Mouse (Mus musculus) liver, adult 2 months (tissue): ENCODE data around the gene Parp16. TPM values are rescaled to one million over a fixed set of nuclear protein-coding genes. Genes with fewer than 3 reads are reported as not detected.
"Not testable (repeated sequence)": the region's sequence is repeated elsewhere in the genome, so short reads cannot be mapped to it uniquely, and the experiment has no call there.

Experiments
- DNase-seq: peaks from one replicate; pipeline ENCODE4 v3.0.0-alpha.2; 2011; ENCODE audit warnings: low read depth, low spot score; ENCODE audit errors: extremely low read depth
- H3K27ac ChIP-seq: fragments of 200-500 bp; replicated peaks from 2 replicates; pipeline ENCODE4 v1.5.1; 2012; ENCODE audit warnings: low read depth, mild to moderate bottlenecking, control low read depth, inconsistent platforms, low read length; ENCODE audit not compliant: insufficient read depth
- H3K27me3 ChIP-seq: fragments of 200-500 bp; 2 replicates; pipeline ENCODE4 v1.6.1; 2012; ENCODE audit warnings: mild to moderate bottlenecking, moderate library complexity, low read length, inconsistent platforms; ENCODE audit not compliant: control insufficient read depth, insufficient read depth
- H3K36me3 ChIP-seq: fragments of 200-500 bp; 2 replicates; pipeline ENCODE4 v1.6.1; 2012; ENCODE audit warnings: low read length, inconsistent platforms; ENCODE audit not compliant: control insufficient read depth, insufficient read depth
- H3K4me1 ChIP-seq: fragments of 200-500 bp; 2 replicates; pipeline ENCODE4 v1.6.1; 2011; ENCODE audit warnings: low read length; ENCODE audit not compliant: control insufficient read depth, insufficient read depth
- H3K4me3 ChIP-seq: fragments of 200-500 bp; 2 replicates; pipeline ENCODE4 v1.5.1; 2011; ENCODE audit warnings: low read depth, mild to moderate bottlenecking, control low read depth, low read length, moderate library complexity; ENCODE audit not compliant: insufficient read depth
- H3K79me2 ChIP-seq: fragments of 200-500 bp; 2 replicates; pipeline ENCODE4 v1.6.1; 2012; ENCODE audit warnings: inconsistent platforms, mild to moderate bottlenecking, low read length, moderate library complexity; ENCODE audit not compliant: control insufficient read depth, insufficient read depth
- H3K9ac ChIP-seq: fragments of 200-500 bp; 2 replicates; pipeline ENCODE4 v1.6.1; 2012; ENCODE audit warnings: low read depth, mild to moderate bottlenecking, control low read depth, inconsistent platforms, low read length
- CTCF ChIP-seq: fragments of 200-500 bp; IDR thresholded peaks from 2 replicates; pipeline ENCODE4 v1.5.1; 2011; ENCODE audit warnings: low read depth, low read length, control low read depth
- POLR2A ChIP-seq: fragments of 200-500 bp; IDR thresholded peaks from 2 replicates; pipeline ENCODE4 v1.6.1; 2011; ENCODE audit warnings: low read length, control low read depth; ENCODE audit not compliant: insufficient read depth; ENCODE audit errors: extremely low read depth
- WGBS: fragments of 180-500 bp; shearing (Covaris S2); methylation state at CpG from one replicate; pipeline ENCODE4 v1.1.7; 2018; 5-methylcytosine and 5-hydroxymethylcytosine counted together
- polyA plus RNA-seq: library from polyadenylated mRNA; depleted of rRNA; stranded (reverse); fragments of >200 nt; gene quantifications from 2 replicates; pipeline ENCODE4 v1.2.3, GENCODE M21; 2012
- total RNA-seq: library from RNA; depleted of rRNA; stranded (reverse); fragments of >200 nt; gene quantifications from 2 replicates; pipeline ENCODE4 v1.2.3, GENCODE M21; 2014

Gene Parp16
- total and polyA plus RNA-seq, 2 experiments, result 11.4 to 12.6 TPM

DNA sequence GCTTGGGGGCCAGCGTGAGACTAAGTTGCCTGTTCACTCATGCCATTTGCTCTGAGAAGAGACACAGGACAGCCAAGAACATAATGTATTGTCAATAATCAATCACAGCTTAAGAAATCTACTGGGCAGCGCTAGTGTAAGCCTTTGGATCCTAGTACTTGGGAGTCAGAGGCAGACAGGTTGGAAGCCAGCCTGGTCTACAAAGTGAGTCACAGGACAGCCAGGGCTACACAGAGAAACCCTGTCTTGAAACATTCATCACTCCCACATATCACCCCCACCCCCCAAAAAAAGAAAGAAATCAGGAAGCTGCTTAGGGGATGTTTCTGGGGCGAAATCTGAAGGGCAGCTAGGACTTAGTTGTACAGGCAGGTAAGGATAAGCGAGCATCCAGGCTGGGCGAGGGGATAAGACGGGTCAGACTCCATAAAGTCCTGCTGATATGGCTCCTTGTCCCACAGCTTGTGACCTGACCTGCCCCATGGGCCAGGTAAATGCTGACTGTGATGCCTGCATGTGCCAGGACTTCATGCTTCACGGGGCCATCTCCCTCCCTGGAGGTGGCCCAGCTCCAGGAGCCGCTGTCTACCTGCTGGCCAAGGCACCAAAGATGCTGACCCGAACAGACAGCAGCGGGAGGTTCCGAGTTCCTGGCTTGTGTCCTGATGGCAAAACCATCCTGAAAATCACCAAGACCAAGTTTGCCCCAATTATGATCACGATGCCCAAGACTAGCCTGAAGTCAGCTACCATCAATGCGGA is 78.1 kb downstream of the Parp16 start:
- Histone ChIP-seq H3K4me1 (peaks cover 5% of the 10 kb centered on the region; the same call in 1 of the 2 replicates), H3K36me3 (no peaks in the 10 kb centered on the region), H3K27ac (no peak overlapping the region), H3K4me3 (no peak overlapping the region), H3K9ac (no peak overlapping the region), H3K79me2 (no peaks in the 10 kb centered on the region), H3K27me3 (no peaks in the 10 kb centered on the region)
- no peak for TF ChIP-seq POLR2A
- TF ChIP-seq CTCF, result no peak
- no peak for DNase-seq
- 56% methylated on average over 13 of the region's 13 CpGs for WGBS

DNA sequence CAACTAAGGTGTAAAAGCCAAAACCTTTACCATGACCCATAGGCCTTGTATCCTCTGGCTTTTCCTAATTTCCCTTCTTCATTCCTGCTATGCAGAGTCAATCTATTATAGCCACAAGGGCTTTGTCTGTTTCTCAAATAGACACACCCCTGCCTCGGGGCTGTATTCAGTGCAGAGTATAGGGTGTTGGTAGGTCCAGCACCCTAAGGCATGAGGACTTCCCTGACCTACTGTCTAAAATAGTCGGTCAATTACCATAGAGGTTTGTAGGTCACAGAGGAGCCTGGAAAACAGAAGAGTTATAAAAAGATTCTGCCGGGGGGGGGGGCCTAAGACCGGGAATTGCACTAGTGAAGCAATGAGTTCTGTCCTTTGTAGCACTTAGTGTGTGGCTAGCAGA is 78.7 kb downstream of the Parp16 start:
- no peak for DNase-seq
- H3K9ac ChIP-seq, result no peak overlapping the region
- WGBS, result 81% methylated on average over 4 of the region's 4 CpGs
- no peaks in the 10 kb centered on the region for H3K36me3 ChIP-seq
- H3K27me3 ChIP-seq, result no peaks in the 10 kb centered on the region
- no peak overlapping the region for H3K27ac ChIP-seq
- peaks cover 5% of the 10 kb centered on the region; the same call in 1 of the 2 replicates for H3K4me1 ChIP-seq
- no peak overlapping the region for H3K4me3 ChIP-seq
- TF ChIP-seq POLR2A (no peak), CTCF (no peak)
- no peaks in the 10 kb centered on the region for H3K79me2 ChIP-seq

DNA sequence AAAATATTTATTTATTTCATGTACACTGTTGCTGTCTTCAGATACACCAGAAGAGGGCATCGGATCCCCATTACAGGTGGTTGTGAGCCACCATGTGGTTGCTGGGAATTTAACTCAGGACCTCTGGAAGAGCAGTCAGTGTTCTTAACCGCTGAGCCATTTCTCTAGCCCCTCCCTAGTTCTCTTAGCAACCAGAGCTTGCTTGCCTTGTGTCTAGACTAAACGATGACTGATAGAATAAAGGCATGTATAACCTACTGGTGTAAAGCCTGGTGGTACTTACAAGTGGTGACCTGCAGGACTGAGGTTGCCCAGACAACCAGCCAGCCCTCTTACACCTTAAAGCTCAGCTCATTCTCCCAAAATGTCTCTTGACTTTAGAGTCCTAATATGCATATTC is 79.7 kb downstream of the Parp16 start:
- H3K4me3 ChIP-seq, H3K36me3 ChIP-seq, H3K9ac ChIP-seq, H3K4me1 ChIP-seq, H3K27me3 ChIP-seq, H3K27ac ChIP-seq, H3K79me2 ChIP-seq, DNase-seq: not testable (repeated sequence)
- WGBS, result 92% methylated on average over 3 of the region's 3 CpGs

DNA sequence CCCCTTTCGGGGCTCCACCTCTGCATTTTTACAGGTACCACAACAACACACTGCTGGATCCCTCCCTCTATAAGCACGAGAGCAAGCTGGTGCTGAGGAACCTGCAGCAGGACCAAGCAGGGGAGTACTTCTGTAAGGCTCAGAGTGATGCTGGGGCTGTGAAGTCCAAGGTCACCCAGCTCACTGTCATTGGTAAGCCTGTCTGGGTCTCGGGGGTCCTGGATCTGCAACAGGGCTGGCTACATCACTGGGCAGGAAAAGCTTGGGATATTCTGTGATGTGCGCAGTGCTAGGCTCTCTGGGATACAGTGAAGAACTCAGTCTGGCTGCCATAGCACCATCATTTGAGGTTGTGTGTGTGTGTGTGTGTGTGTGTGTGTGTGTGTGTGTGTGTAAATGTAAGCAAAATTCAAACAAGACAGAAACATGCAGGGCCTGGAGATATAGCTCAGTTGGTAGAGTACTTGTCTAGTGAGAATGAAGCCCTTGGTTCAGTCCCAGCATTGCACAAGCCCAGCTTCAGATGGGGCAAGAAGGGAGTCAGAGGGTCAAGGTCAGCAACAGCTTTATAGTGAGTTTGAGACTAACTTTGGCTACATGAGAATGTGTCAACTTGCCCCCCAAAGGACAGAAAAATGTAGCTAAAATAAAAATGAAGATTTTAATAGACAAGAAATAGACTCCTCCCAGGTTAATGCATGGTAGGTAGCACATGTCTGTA is 80.8 kb downstream of the Parp16 start:
- DNase-seq, result peak; percentile 77
- H3K36me3 ChIP-seq, result no peaks in the 10 kb centered on the region
- H3K27me3 ChIP-seq, result no peaks in the 10 kb centered on the region
- TF ChIP-seq CTCF (no peak), POLR2A (no peak)
- H3K9ac ChIP-seq, result no peak overlapping the region
- no peaks in the 10 kb centered on the region for H3K79me2 ChIP-seq
- H3K27ac ChIP-seq, result no peak overlapping the region
- 75% methylated on average over 4 of the region's 4 CpGs for WGBS
- peaks cover 5% of the 10 kb centered on the region; the same call in 1 of the 2 replicates for H3K4me1 ChIP-seq
- no peak overlapping the region for H3K4me3 ChIP-seq

DNA sequence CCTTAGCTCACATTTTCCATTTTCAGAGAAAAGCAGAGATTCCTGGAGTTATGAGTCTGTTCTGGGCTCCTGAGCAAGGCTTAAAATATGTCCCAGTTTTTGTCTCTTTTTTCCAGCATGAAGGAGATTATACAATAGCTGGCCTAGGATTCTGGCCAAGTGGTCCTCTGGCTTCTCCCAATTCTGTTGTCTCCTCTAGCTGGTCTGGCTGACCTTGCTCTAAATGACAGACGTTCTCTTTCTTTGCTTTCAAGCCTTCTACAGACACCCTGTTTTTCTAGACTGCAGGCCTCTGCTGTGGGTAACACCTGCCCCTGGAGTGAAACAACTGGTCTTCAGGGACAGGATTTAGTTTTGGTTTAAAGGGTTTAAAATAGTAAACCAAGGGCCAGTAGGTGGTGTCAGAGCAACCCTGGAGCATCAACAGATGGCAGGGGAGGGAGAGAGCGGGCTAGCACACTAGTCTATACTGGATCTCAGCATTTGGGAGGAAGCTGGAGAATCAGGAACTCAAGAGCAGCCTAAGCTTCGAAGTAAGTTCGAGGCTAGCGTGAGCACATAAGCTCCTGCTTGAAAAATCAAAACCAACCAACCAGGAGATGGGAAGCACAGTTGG is 86.5 kb downstream of the Parp16 start:
- Histone ChIP-seq H3K36me3 (no peaks in the 10 kb centered on the region), H3K79me2 (no peaks in the 10 kb centered on the region), H3K9ac (no peak overlapping the region), H3K27ac (no peak overlapping the region), H3K27me3 (no peaks in the 10 kb centered on the region), H3K4me1 (no peaks in the 10 kb centered on the region), H3K4me3 (no peak overlapping the region)
- TF ChIP-seq POLR2A (no peak), CTCF (no peak)
- 78% methylated on average over 5 of the region's 5 CpGs for WGBS
- DNase-seq, result no peak
